Mouse (Mus musculus) cerebellum, postnatal 4 days (tissue): ENCODE measurements around the gene Rnf31.
A peak's percentile ranks its signal among the peaks of the same experiment; 100 is the strongest.

Experiments used
- DNase-seq, 2 experiments: peaks; one replicate each; pipeline ENCODE4 v3.0.0; 2022; ENCODE audit warnings: low spot score in 2 of 2, mixed read lengths in 1 of 2

Rnf31 gene

DNA sequence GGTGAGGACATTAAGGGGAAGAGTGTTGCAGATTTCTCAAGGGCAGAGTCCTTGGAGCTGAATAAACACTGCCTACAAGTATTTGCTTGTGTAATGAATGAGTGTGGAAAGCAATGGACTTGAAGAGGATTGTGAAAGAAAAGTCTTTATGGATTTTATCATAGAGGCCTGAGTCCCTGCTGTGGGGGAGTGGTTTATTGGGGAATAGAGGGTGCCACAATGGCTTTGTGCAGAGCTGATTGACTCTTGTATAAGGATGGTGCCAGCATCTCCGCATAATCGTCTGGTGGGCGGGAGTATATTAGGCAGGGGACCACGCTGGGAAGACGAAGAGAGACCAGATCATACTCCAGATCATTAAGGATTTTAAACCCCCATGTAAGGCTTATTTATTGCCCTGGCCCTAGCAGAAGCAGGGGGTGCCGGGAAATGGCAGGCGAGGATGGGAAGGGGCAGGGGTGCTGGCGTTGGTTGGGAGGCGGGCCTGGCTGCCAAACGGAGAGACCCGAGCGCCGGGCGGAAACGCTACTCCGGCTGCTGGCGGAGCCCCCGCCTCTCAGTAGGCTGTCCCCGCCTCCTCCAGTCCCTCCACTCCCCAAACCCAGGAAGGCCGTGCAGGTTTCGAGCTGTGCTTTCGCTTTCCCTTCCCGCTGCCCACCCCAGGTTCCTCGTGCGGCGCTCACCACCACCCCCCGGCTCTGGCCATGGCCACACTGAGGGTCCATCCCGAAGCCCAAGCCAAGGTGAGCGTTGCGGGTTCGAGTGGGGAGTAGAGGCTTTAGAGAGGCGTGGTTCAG lies 13.4 kb upstream of the Rnf31 start, which contains the start of gene Psme1:
Gene Psme1 (plus strand): TSS at position 253 of the 797 bp plus-strand sequence.
- DNase-seq: peak; percentile 71 to 82

DNA sequence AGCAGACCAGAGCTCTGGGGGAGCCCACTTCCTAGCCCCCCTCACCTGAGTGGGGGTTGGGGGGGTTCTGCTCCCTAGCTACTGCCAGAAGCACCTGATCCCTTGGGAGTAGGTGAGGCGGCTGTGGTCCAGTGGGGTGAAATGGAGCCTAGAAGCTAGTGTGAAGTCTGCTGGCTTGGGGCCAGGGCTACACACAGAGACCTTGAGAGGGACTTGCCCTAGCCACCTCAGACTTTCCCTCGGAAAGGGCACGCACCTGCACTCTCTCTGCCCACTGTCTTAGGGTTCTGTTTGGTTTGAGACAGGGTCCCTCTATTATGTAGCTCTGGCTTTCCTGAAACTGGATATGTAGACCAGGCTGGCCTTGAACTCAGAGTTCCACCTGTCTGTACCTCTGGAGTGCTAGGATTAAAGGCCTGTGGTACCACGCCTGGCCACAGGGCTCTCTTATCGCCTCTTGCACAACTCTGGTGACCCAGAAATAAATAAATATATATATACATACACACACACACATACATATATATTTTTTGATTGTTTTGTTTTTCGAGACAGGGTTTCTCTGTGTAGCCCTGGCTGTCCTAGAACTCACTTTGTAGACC lies 12.7 kb upstream of the Rnf31 start:
- DNase-seq: peak in 1 of 2 experiments; percentile 51

DNA sequence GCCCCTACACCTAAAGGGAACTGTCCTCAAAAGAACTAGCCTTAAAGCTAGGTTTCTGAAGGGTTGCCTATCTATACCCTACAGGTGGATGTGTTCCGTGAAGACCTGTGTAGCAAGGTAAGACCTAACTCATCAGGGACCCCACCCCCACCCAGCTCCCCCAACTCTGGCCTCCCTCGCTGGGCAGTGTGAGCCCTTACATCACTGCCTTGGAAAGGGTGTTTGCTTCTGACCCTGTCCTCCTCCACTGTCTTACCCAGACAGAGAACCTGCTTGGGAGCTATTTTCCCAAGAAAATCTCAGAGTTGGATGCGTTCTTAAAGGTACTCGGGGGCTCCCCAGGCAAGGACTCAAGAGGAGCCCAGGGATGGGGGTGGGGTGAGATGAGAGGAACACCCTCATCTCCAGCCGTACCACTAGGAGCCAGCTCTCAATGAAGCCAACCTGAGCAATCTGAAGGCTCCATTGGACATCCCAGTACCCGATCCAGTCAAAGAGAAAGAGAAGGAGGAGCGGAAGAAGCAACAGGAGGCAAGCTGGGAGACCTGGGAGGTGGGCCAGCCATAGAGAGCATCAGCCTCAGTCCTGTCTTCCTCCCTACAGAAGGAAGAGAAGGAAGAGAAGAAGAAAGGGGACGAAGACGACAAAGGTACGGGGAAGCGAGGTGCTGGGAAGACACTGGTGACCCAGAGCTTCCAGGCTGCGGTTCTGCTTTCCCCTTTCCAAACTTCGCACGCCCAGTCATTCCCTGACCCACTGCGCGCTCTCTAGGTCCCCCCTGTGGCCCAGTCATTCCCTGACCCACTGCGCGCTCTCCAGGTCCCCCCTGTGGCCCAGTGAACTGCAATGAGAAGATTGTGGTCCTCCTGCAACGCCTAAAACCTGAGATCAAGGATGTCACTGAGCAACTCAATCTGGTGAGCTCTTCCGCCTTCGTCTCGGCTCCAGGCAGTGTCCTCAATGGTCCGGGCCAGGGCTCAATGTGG lies 11.7 kb upstream of the Rnf31 start:
- DNase-seq: no peak

GRCm38 (mm10) chr14:55580731-55581130 lies 10.8 kb upstream of the Rnf31 start:
- no peak for DNase-seq

GRCm38 (mm10) chr14:55581981-55582681 lies 9.4 kb upstream of the Rnf31 start:
- no peak for DNase-seq

DNA sequence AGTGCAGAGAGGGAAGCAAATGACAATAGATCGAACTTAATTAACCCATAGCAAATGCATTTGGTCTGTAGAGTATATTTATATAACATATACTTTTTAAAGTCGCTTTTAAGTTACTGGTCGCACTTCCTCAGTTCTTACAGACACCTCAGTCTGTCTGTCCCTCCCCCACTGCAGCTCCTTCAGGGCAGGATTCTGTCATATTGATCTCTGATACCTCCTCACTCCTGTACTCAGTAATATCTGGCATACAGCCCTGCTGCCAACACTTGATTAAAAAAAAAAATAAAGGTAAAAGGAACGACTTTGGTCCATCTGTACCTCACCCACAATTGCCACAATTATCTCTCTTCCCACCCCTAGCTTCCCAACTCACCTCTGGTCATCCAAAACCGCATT lies 7.2 kb upstream of the Rnf31 start:
- DNase-seq: no peak

- DNase-seq: peak in 1 of 2 experiments; percentile 47
Measured at GRCm38 (mm10) chr14:55584702-55585565, 6.6 kb upstream of the Rnf31 start, which contains the start of gene Emc9. Gene Emc9 (minus strand): TSS chr14:55585302.

DNA sequence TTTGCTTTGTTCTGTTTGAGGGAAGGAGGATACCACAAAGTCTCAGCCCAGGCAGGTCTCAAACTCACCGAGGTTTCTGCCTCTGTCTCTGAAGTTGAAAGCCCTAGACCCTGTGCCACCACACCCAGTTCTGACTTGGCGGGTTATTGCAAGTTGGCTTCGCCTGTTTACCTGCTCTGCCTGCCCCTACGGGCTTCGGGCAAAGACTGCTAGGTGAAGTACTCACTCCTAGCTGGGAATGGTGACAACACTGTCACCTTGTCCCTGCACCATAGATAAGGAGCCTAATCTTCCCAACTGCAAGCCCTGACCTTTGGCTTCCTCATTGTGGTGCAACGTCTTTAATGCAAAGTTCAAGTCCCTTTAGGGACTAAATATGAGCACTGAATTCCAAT lies 5.9 kb upstream of the Rnf31 start:
- no peak for DNase-seq

GRCm38 (mm10) chr14:55586149-55586548 lies 5.4 kb upstream of the Rnf31 start:
- no peak for DNase-seq

DNA sequence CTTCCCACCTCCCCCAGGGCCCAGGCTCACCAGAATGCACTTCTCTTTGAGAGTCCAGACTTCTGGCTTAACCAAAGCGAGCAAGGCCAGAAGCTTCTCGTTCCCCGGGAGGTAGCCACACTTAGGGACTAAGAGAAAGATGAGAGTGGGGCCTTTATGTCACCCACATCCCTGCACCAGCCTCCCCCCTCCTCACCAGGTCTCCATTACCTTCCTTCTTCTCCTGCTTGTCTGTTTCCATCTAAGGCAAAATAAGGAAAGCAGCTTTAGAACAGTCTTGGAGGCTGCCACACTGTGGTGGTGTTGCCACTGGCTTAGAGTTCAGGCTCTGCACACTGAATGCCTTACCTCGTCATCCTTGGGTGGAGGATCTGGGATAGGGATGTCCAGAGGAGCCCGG lies 2.2 kb upstream of the Rnf31 start:
- no peak for DNase-seq

DNA sequence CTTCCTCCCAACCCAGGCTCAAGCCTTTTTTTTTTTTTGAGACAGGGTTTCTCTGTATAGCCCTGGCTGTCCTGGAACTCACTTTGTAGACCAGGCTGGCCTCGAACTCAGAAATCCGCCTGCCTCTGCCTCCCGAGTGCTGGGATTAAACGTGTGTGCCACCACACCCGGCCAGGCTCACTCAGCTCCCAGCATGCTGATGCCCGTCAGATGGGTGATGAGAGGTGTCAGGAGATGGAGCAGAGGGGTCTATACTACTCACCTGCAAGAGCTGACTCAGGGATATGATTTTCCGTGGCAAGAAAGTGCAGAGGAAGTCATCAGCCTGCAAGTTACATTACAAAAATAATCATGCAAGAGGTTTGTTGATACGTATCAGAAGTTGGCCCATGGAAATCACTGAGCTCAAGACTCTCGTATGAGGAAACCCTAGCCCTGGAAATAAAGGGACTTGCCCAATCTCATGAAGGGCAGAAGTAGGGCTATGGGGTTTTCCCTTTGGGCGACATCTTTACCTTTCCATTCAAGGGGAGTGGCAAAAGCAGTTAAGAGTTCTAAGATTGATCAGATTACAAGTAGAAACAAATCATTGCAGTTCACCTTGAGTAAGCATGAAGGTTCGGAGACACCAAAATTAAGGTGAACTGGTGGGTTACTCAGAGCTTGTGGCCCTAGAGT lies 1.6 kb upstream of the Rnf31 start:
- DNase-seq: no peak

- peak; percentile 60 to 81 for DNase-seq
Measured at GRCm38 (mm10) chr14:55590748-55591330, 669 bp upstream of the Rnf31 start, which contains the start of gene Psme2. Gene Psme2 (minus strand): TSS chr14:55591113.

GRCm38 (mm10) chr14:55592226-55592625 lies 718 bp downstream of the Rnf31 start:
- no peak for DNase-seq

- no peak for DNase-seq
Measured at GRCm38 (mm10) chr14:55596036-55596690, 4.7 kb downstream of the Rnf31 start.

- no peak for DNase-seq
Measured at GRCm38 (mm10) chr14:55598521-55599390, 7.2 kb downstream of the Rnf31 start.

DNA sequence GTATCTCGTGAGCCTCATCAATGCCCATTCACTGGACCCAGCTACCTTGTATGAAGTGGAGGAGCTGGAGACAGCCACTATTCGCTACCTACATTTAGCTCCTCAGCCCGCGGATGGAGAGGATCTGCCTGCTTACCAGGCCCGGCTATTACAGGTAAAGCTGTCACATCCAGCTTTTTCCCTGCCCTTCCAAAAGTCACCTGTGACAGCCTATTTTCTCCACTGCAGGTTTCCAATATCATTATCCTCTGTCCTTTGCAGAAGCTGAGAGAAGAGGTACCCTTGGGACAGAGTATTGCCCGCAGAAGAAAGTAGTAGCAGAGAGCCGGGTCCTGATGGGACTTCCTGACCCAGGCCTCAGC lies 11.7 kb downstream of the Rnf31 start, which contains the start of gene Irf9:
Gene Irf9 (plus strand): TSS at position 301 of the 362 bp plus-strand sequence.
- DNase-seq: no peak

DNA sequence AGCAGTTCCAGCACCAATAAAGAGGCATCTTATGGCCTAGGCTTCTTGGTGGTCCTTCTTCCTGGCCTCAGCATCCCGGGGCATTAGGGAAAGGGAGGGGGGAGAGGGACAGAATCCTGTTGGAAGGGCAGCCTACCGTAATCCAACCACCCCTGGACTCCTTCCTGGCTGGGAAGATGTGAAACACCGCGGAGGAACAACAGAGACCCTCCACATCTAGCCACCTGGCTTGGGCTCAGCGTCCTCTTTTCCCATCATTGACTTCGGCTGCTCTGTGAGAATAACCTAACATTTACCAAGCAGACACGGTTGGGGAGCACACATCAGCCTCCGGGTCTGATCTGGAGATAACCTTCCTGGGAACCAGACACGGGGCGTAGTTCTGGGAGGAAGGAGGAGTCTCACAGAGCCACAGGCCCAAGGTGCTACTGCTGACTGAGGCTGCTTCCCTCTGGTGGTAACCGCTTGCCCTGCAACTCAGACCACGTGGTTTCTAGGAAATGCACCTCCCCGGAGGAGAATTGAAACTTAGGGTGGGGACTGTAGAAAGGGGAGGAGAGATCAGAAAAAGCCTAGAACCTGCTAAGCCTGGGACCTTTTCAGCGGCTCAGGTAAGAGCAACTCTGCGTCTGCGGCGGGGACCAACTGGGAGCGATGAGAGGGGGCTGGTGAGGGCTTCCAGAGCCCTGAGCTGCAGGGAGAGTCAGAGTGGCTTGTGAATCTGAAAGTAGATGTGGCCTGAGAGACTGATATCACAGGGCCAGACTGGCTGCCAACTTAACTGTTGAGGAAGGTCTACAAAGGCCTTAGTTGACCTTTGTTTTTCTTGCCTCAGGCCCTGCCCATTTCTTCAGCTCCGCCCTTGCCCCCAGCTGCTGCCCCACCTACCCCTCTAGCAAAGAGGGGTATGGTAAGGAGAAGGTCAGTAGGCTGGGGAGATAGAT lies 12.4 kb downstream of the Rnf31 start:
- peak; percentile 77 to 83 for DNase-seq
